Mouse (Mus musculus) midbrain, embryonic 10.5 days (tissue): Measurements from ENCODE around the gene Fnbp1. TPM values are rescaled to one million over a fixed set of nuclear protein-coding genes. Genes with fewer than 3 reads are reported as not detected.

ENCODE experiments used
- DNase-seq: peaks from one replicate; pipeline ENCODE4 v3.0.0-alpha.2; 2017; ENCODE audit warnings: low spot score
- H3K27ac ChIP-seq: fragments of 300-500 bp; sonication (generic); replicated peaks from 2 replicates; pipeline ENCODE4 v1.5.1; 2016; ENCODE audit warnings: mild to moderate bottlenecking
- H3K27me3 ChIP-seq: fragments of 300-500 bp; sonication (generic); 2 replicates; pipeline ENCODE4 v1.6.1; 2016; ENCODE audit warnings: low read depth, mild to moderate bottlenecking; ENCODE audit not compliant: poor library complexity, severe bottlenecking
- H3K36me3 ChIP-seq: fragments of 300-500 bp; sonication (generic); 2 replicates; pipeline ENCODE4 v1.6.1; 2016; ENCODE audit warnings: mild to moderate bottlenecking, moderate library complexity
- H3K4me1 ChIP-seq: fragments of 300-500 bp; sonication (generic); 2 replicates; pipeline ENCODE4 v1.6.1; 2016
- H3K4me3 ChIP-seq: fragments of 300-500 bp; sonication (generic); 2 replicates; pipeline ENCODE4 v1.5.1; 2016; ENCODE audit warnings: mild to moderate bottlenecking, moderate library complexity
- H3K9me3 ChIP-seq: fragments of 300-500 bp; sonication (generic); replicated peaks from 2 replicates; pipeline ENCODE4 v1.6.1; 2016; ENCODE audit warnings: mild to moderate bottlenecking
- WGBS: fragments of 180-500 bp; shearing (Covaris S2); methylation state at CpG from one replicate; pipeline ENCODE4 v1.1.7; 2016; 5-methylcytosine and 5-hydroxymethylcytosine counted together
- polyA plus RNA-seq: library from polyadenylated mRNA; unstranded; fragments of >200 nt; fragmentation: Nextera tagmentation; extraction: Ambion mirVana; gene quantifications from 2 replicates; pipeline ENCODE4 v1.2.1, GENCODE M21; 2016

The Fnbp1 gene
- polyA plus RNA-seq, 1 experiment from 2014 or later, result 11.8 TPM

DNA sequence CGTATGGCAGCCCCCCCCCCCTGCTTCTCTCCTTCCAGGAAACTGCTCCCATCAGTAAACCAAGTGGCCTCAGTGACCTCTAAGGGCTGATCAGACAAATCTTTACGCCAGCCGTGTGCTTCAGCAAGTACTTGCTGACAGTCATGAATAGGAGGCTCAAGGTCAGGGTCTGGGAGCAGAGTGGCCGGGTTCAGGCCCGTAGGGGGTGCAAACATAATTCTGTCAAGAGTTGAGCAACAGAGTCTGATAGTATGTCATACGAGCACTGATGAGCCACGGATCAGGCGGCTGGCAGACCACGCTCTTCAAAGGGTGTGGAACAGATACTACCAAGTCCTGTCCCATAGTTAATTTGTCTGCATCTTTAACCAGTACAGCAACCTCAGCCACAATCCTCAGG lies 151.6 kb downstream of the Fnbp1 start:
- Histone ChIP-seq H3K36me3 (0 out of 2 replicates have a peak, but pooled peaks cover 5% of the 10 kb centered on the region), H3K27me3 (no peaks in the 10 kb centered on the region)
- no peak for DNase-seq

GRCm38 (mm10) chr2:30985111-30986020 lies 156.4 kb downstream of the Fnbp1 start:
- Histone ChIP-seq H3K4me1 (peaks cover 34% of the 10 kb centered on the region), H3K36me3 (0 out of 2 replicates have a peak, but pooled peaks cover under 1% of the 10 kb centered on the region), H3K4me3 (no peak overlapping the region), H3K27me3 (0 out of 2 replicates have a peak, but pooled peaks cover 3% of the 10 kb centered on the region), H3K9me3 (no peaks in the 10 kb centered on the region), H3K27ac (no peak overlapping the region)
- DNase-seq, result no peak
- WGBS, result 25% methylated on average over 17 of the region's 17 CpGs

More for the DNA sequence above, 151.6 kb downstream of the Fnbp1 start:
- Histone ChIP-seq H3K9me3 (no peaks in the 10 kb centered on the region), H3K4me1 (peaks cover 4% of the 10 kb centered on the region; the same call in 1 of the 2 replicates), H3K4me3 (no peak overlapping the region), H3K27ac (no peak overlapping the region)
- 88% methylated on average over 9 of the region's 9 CpGs for WGBS

DNA sequence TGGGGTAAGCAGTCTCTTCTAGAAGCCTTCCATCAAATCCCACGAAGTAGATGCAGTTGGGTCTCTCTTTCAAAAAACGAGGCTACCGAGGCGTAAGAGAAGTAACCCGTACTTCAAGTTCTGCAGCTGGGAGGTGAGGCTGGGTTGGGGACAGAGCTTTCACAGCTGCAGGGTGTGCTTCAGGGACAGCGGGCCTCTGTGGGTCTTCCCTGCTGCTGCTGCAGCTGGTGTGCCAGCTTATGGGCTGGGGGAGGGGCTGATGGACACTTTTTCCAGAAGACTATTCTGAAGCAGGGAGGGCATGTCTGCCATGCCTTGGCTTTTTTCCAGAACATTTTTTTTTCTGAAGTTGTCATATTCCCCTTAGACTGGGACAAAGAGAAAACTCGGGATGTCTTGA lies 158.8 kb downstream of the Fnbp1 start:
- Histone ChIP-seq H3K27ac (0 out of 2 replicates have a peak overlapping the region, but pooled peaks have one; percentile 85), H3K9me3 (no peaks in the 10 kb centered on the region), H3K4me1 (peaks cover 34% of the 10 kb centered on the region), H3K27me3 (0 out of 2 replicates have a peak, but pooled peaks cover 3% of the 10 kb centered on the region), H3K4me3 (peak overlapping the region; percentile 86), H3K36me3 (peaks cover 22% of the 10 kb centered on the region)
- no peak for DNase-seq
- WGBS, result 57% methylated on average over 7 of the region's 7 CpGs

- H3K9me3 ChIP-seq, result no peaks in the 10 kb centered on the region
- H3K4me3 ChIP-seq, result peak within 1 kb of the TSS; percentile 86
- peaks cover 34% of the 10 kb centered on the region for H3K4me1 ChIP-seq
- H3K27me3 ChIP-seq, result 0 out of 2 replicates have a peak, but pooled peaks cover 3% of the 10 kb centered on the region
- H3K36me3 ChIP-seq, result peaks cover 33% of the 10 kb centered on the region
- peak; percentile 99 for DNase-seq
- WGBS, result under 1% methylated on average over 66 of the region's 66 CpGs
- peak within 1 kb of the TSS; percentile 85 for H3K27ac ChIP-seq
Observed at GRCm38 (mm10) chr2:30981790-30982513, 159.9 kb downstream of the Fnbp1 start, which contains the start of the genes BC005624 and Usp20. TSS of gene BC005624 (minus strand) at chr2:30982201. TSS of gene Usp20 (plus strand) at chr2:30982279.

Other genes with a start within 250 kb of the Fnbp1 start
- gene Ptges, start 212.1 kb downstream of the Fnbp1 start, polyA plus RNA-seq, result 5.8 and 9.7 TPM in 2 replicates
- gene Tor1b, start 189.0 kb downstream of the Fnbp1 start, polyA plus RNA-seq, result 21.9 and 22.4 TPM in 2 replicates
- 90.6 and 94.5 TPM in 2 replicates for gene Tor1a, start 174.1 kb downstream of the Fnbp1 start, polyA plus RNA-seq
- gene BC005624, start 159.8 kb downstream of the Fnbp1 start, polyA plus RNA-seq, result 63.3 and 71.9 TPM in 2 replicates
- gene Usp20, start 159.7 kb downstream of the Fnbp1 start, polyA plus RNA-seq, result 19.8 and 27.6 TPM in 2 replicates
- gene Gpr107, start 10.3 kb upstream of the Fnbp1 start, polyA plus RNA-seq, result 33.8 and 39.0 TPM in 2 replicates
- 48.6 and 66.5 TPM in 2 replicates for gene Ncs1, start 103.8 kb upstream of the Fnbp1 start, polyA plus RNA-seq
- gene Hmcn2, start 172.4 kb upstream of the Fnbp1 start, polyA plus RNA-seq, result 0.06 TPM in 1 of 2 replicates, not detected in the other